8 mouse cellular contexts compared by ENCODE assay signal in the genomic region with DNA sequence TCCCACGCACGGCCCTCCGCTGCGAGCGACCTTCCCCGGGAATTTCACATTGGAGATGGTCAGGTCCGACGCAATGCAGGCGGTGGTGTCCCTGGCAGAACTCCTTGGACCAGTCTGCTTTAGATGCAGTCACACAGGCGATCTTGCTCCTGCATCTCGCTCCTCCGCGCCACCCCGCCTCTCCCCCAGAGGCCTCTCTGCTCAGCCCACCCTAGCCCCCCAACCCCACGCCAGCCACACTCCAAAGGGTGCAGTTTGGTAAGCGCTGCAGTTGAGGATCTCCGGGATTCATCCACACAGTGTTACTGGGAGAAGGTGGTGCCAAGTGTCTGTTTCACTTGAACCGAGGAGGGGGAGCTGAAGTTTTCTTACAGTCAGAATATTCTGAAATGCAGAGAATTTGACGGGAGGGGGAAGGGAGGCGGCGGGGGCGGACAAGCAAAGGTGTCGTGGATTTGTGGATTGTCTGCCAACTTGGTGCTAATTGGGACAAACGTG. TPM values are rescaled to one million over a fixed set of nuclear protein-coding genes. Genes with fewer than 3 reads are reported as not detected.
A peak's percentile ranks its signal among the peaks of the same experiment; 100 is the strongest.
DNase-seq lines count a peak whose midpoint lies in the region; ATAC-seq and TF ChIP-seq lines count a peak whose summit lies in the region.

No protein-coding gene starts in this region.

- H3K4me1 ChIP-seq in embryonic fibroblast, embryonic 13.5 days (ENCODE audit: control insufficient read depth, insufficient read depth, low read length): no peaks in the 10 kb centered on the region; the same call in 1 of the 2 replicates
- peaks cover 26% of the 10 kb centered on the region for H3K4me1 ChIP-seq in midbrain, embryonic 14.5 days (ENCODE audit: control insufficient read depth, insufficient read depth, low read length)

- no peak overlapping the region for H3K27ac ChIP-seq in embryonic fibroblast, embryonic 13.5 days (ENCODE audit: insufficient read depth, low read length)
- H3K27ac ChIP-seq in midbrain, embryonic 14.5 days (replicated peaks; ENCODE audit: low read depth, low read length): no peak overlapping the region

- H3K9ac ChIP-seq in midbrain, embryonic 14.5 days (replicated peaks; ENCODE audit: low read length): peak overlapping the region; percentile 64; the same call in 1 of the 2 replicates

- under 1% methylated on average over 24 of the region's 24 CpGs for WGBS in midbrain, embryonic 14.5 days

- DNase-seq in ES-CJ7 (ENCODE audit: low read depth, low spot score): peak; percentile 30
- DNase-seq in ZHBTc4 (ENCODE audit: low read depth, low spot score): peak; percentile 46
- peak; percentile 47 to 52 for DNase-seq in layer of hippocampus, adult 8-10 months (ENCODE audit: low spot score in 2 of 2)
- DNase-seq in midbrain, embryonic 14.5 days: peak; percentile 57
- no peak for DNase-seq in ovary, postnatal 14 days (ENCODE audit: low spot score)
- DNase-seq in adrenal gland, postnatal 14 days: no peak
- no peak for DNase-seq in gastrocnemius, adult 18-20 months (ENCODE audit: low spot score)

- ATAC-seq in midbrain, embryonic 14.5 days (ENCODE audit: low FRiP score, low TSS enrichment): peak; percentile 63

- TF ChIP-seq POLR2A in embryonic fibroblast, embryonic 13.5 days (IDR thresholded peaks at IDR 0.05; ENCODE audit: low read depth, low read length): no peak

- no peak for TF ChIP-seq CTCF in embryonic fibroblast, embryonic 13.5 days (IDR thresholded peaks at IDR 0.05; ENCODE audit: borderline replicate concordance, insufficient read depth, low read length)

- peak overlapping the region; percentile 100 for H3K4me2 ChIP-seq in midbrain, embryonic 14.5 days (ENCODE audit: low read length)

- no peaks in the 10 kb centered on the region for H3K9me3 ChIP-seq in midbrain, embryonic 14.5 days (ENCODE audit: control insufficient read depth, low read length)

- H3K36me3 ChIP-seq in midbrain, embryonic 14.5 days (ENCODE audit: control insufficient read depth, insufficient read depth, low read length): no peaks in the 10 kb centered on the region

- H3K4me3 ChIP-seq in embryonic fibroblast, embryonic 13.5 days (ENCODE audit: insufficient read depth, low read length): peak overlapping the region; percentile 46
- H3K4me3 ChIP-seq in midbrain, embryonic 14.5 days (replicated peaks; ENCODE audit: low read depth, low read length): peak overlapping the region; percentile 61

- H3K27me3 ChIP-seq in midbrain, embryonic 14.5 days (ENCODE audit: control insufficient read depth, insufficient read depth, low read length): peaks cover 44% of the 10 kb centered on the region

RNA-seq across cellular contexts. Expression of gene Kcna1, which starts 1.1 kb away (rescaled TPM):
- 0.83 TPM in 1 of 2 replicates, not detected in the other for polyA plus RNA-seq in embryonic fibroblast, embryonic 13.5 days (2011; ENCODE audit: insufficient read length, low read depth, missing spikeins)
- 100 to 1,000 TPM; 118 to 123 (median 121) TPM for total RNA-seq in layer of hippocampus, adult 8-10 months (2022)
- 0.95 and 1.8 TPM in 2 replicates for polyA plus RNA-seq in midbrain, embryonic 14.5 days (2014; fragmentation: Nextera tagmentation; extraction: Ambion mirVana)
- 2.8 and 3.6 TPM in 2 replicates for total RNA-seq in adrenal gland, postnatal 14 days (2021)
- total RNA-seq in gastrocnemius, adult 18-20 months (2021): 1 to 10 TPM; 1.9 to 2.0 TPM

Comparison
In these comparisons a context has a peak if more than half of its experiments do, and no peak if none do; other contexts are left out.
1. DNase-seq: peak in ES-CJ7 (single experiment), ZHBTc4 (single experiment), layer of hippocampus, adult 8-10 months (2 of 2) and midbrain, embryonic 14.5 days (single experiment); none in ovary, postnatal 14 days (single experiment), adrenal gland, postnatal 14 days (single experiment) and gastrocnemius, adult 18-20 months (single experiment).
2. RNA of gene Kcna1, which starts 1.1 kb away (total RNA-seq): 118 to 123 TPM in layer of hippocampus, adult 8-10 months; 2.8 to 3.6 TPM in adrenal gland, postnatal 14 days and 1.9 to 2.0 TPM in gastrocnemius, adult 18-20 months; every median in the first group is over 10 times any median in the second.